Mouse (Mus musculus) erythroblast, embryonic 14.5 days (primary cell): ENCODE measurements around the gene Cbr4.

Experiments used
- GATA1 ChIP-seq: IDR thresholded peaks from 2 replicates; pipeline ENCODE4 v1.6.1; 2012; ENCODE audit warnings: low read length, inconsistent platforms, mixed read lengths
- TAL1 ChIP-seq: IDR thresholded peaks from 3 replicates; pipeline ENCODE4 v1.6.1; 2012; ENCODE audit warnings: low read length, inconsistent platforms, mixed read lengths

GRCm38 (mm10) chr8:61476160-61476559 is 11.4 kb upstream of the Cbr4 start:
- TF ChIP-seq GATA1: no peak
- no peak for TF ChIP-seq TAL1
